Mouse (Mus musculus): ENCODE data around the gene Trpc5. TPM values are rescaled to one million over a fixed set of nuclear protein-coding genes. Genes with fewer than 3 reads are reported as not detected.

Gene Trpc5
- polyA plus RNA-seq, 1 experiment from 2014 or later: 0.51 TPM

GRCm38 (mm10) chrX:144644756-144645155 is 43.2 kb downstream of the Trpc5 start:
- Histone ChIP-seq H3K4me2 (ENCODE audit: low read length) (no peak overlapping the region), H3K36me3 (ENCODE audit: control insufficient read depth, insufficient read depth, low read length) (no peaks in the 10 kb centered on the region), H3K9ac (ENCODE audit: low read length) (no peak overlapping the region), H3K27me3 (replicated peaks; ENCODE audit: control insufficient read depth, insufficient read depth, low read length) (no peaks in the 10 kb centered on the region), H3K4me3 (ENCODE audit: low read depth, low read length) (no peak overlapping the region), H3K27ac (ENCODE audit: low read depth) (no peak overlapping the region), H3K9me3 (ENCODE audit: control insufficient read depth, low read length) (no peaks in the 10 kb centered on the region), H3K4me1 (replicated peaks; ENCODE audit: control insufficient read depth, insufficient read depth, low read length) (no peaks in the 10 kb centered on the region)
- 73% methylated on average over 3 of the region's 3 CpGs for WGBS
- no peak for DNase-seq (ENCODE audit: low spot score)
- ATAC-seq (replicated peaks; ENCODE audit: low FRiP score, low TSS enrichment, low read depth): no peak

- Histone ChIP-seq H3K9ac (ENCODE audit: low read length) (no peak overlapping the region), H3K4me1 (replicated peaks; ENCODE audit: control insufficient read depth, insufficient read depth, low read length) (no peaks in the 10 kb centered on the region), H3K27me3 (replicated peaks; ENCODE audit: control insufficient read depth, insufficient read depth, low read length) (no peaks in the 10 kb centered on the region), H3K4me2 (ENCODE audit: low read length) (no peak overlapping the region), H3K36me3 (ENCODE audit: control insufficient read depth, insufficient read depth, low read length) (no peaks in the 10 kb centered on the region), H3K4me3 (ENCODE audit: low read depth, low read length) (no peak overlapping the region), H3K27ac (ENCODE audit: low read depth) (no peak overlapping the region), H3K9me3 (ENCODE audit: control insufficient read depth, low read length) (no peaks in the 10 kb centered on the region)
- 56% methylated on average over 4 of the region's 4 CpGs for WGBS
- DNase-seq (ENCODE audit: low spot score): no peak
- no peak for ATAC-seq (replicated peaks; ENCODE audit: low FRiP score, low TSS enrichment, low read depth)
Measured at GRCm38 (mm10) chrX:144612753-144613152, 75.2 kb downstream of the Trpc5 start.

GRCm38 (mm10) chrX:144536431-144536830 is 151.5 kb downstream of the Trpc5 start:
- Histone ChIP-seq H3K4me1 (replicated peaks; ENCODE audit: control insufficient read depth, insufficient read depth, low read length) (no peaks in the 10 kb centered on the region), H3K4me2 (ENCODE audit: low read length) (no peak overlapping the region), H3K27me3 (replicated peaks; ENCODE audit: control insufficient read depth, insufficient read depth, low read length) (no peaks in the 10 kb centered on the region), H3K9ac (ENCODE audit: low read length) (no peak overlapping the region), H3K27ac (ENCODE audit: low read depth) (no peak overlapping the region), H3K36me3 (ENCODE audit: control insufficient read depth, insufficient read depth, low read length) (no peaks in the 10 kb centered on the region), H3K9me3 (ENCODE audit: control insufficient read depth, low read length) (no peaks in the 10 kb centered on the region), H3K4me3 (ENCODE audit: low read depth, low read length) (no peak overlapping the region)
- ATAC-seq (replicated peaks; ENCODE audit: low FRiP score, low TSS enrichment, low read depth) (no peak), DNase-seq (ENCODE audit: low spot score) (no peak)
- 32% methylated on average over 1 of the region's 1 CpGs for WGBS

GRCm38 (mm10) chrX:144526042-144526441 is 161.9 kb downstream of the Trpc5 start:
- Histone ChIP-seq H3K4me2 (ENCODE audit: low read length) (no peak overlapping the region), H3K27ac (ENCODE audit: low read depth) (no peak overlapping the region), H3K27me3 (replicated peaks; ENCODE audit: control insufficient read depth, insufficient read depth, low read length) (peaks cover 4% of the 10 kb centered on the region; the same call in 1 of the 2 replicates), H3K9me3 (ENCODE audit: control insufficient read depth, low read length) (no peaks in the 10 kb centered on the region), H3K4me1 (replicated peaks; ENCODE audit: control insufficient read depth, insufficient read depth, low read length) (no peaks in the 10 kb centered on the region), H3K4me3 (ENCODE audit: low read depth, low read length) (no peak overlapping the region), H3K36me3 (ENCODE audit: control insufficient read depth, insufficient read depth, low read length) (no peaks in the 10 kb centered on the region), H3K9ac (ENCODE audit: low read length) (no peak overlapping the region)
- no peak for ATAC-seq (replicated peaks; ENCODE audit: low FRiP score, low TSS enrichment, low read depth)
- WGBS: 52% methylated on average over 7 of the region's 7 CpGs
- no peak for DNase-seq (ENCODE audit: low spot score)

GRCm38 (mm10) chrX:144523239-144523638 is 164.7 kb downstream of the Trpc5 start:
- DNase-seq (ENCODE audit: low spot score) (no peak), ATAC-seq (replicated peaks; ENCODE audit: low FRiP score, low TSS enrichment, low read depth) (no peak)
- no peak overlapping the region for H3K27ac ChIP-seq (ENCODE audit: low read depth)
- H3K4me2 ChIP-seq (ENCODE audit: low read length): no peak overlapping the region
- H3K36me3 ChIP-seq (ENCODE audit: control insufficient read depth, insufficient read depth, low read length): no peaks in the 10 kb centered on the region
- peaks cover 4% of the 10 kb centered on the region; the same call in 1 of the 2 replicates for H3K27me3 ChIP-seq (replicated peaks; ENCODE audit: control insufficient read depth, insufficient read depth, low read length)
- H3K4me1 ChIP-seq (replicated peaks; ENCODE audit: control insufficient read depth, insufficient read depth, low read length): no peaks in the 10 kb centered on the region
- 87% methylated on average over 5 of the region's 5 CpGs for WGBS
- H3K9me3 ChIP-seq (ENCODE audit: control insufficient read depth, low read length): no peaks in the 10 kb centered on the region
- H3K4me3 ChIP-seq (ENCODE audit: low read depth, low read length): no peak overlapping the region
- H3K9ac ChIP-seq (ENCODE audit: low read length): no peak overlapping the region

GRCm38 (mm10) chrX:144491394-144491793 is 196.6 kb downstream of the Trpc5 start:
- Histone ChIP-seq H3K36me3 (ENCODE audit: control insufficient read depth, insufficient read depth, low read length) (no peaks in the 10 kb centered on the region), H3K27ac (ENCODE audit: low read depth) (no peak overlapping the region), H3K4me2 (ENCODE audit: low read length) (no peak overlapping the region), H3K9me3 (ENCODE audit: control insufficient read depth, low read length) (no peaks in the 10 kb centered on the region), H3K27me3 (replicated peaks; ENCODE audit: control insufficient read depth, insufficient read depth, low read length) (no peaks in the 10 kb centered on the region), H3K4me3 (ENCODE audit: low read depth, low read length) (no peak overlapping the region), H3K4me1 (replicated peaks; ENCODE audit: control insufficient read depth, insufficient read depth, low read length) (no peaks in the 10 kb centered on the region), H3K9ac (ENCODE audit: low read length) (no peak overlapping the region)
- no peak for DNase-seq (ENCODE audit: low spot score)
- ATAC-seq (replicated peaks; ENCODE audit: low FRiP score, low TSS enrichment, low read depth): no peak
- WGBS: 74% methylated on average over 1 of the region's 1 CpGs

GRCm38 (mm10) chrX:144464416-144464815 is 223.6 kb downstream of the Trpc5 start:
- H3K9me3 ChIP-seq (ENCODE audit: control insufficient read depth, low read length): no peaks in the 10 kb centered on the region
- no peak overlapping the region for H3K9ac ChIP-seq (ENCODE audit: low read length)
- H3K36me3 ChIP-seq (ENCODE audit: control insufficient read depth, insufficient read depth, low read length): no peaks in the 10 kb centered on the region
- DNase-seq (ENCODE audit: low spot score) (no peak), ATAC-seq (replicated peaks; ENCODE audit: low FRiP score, low TSS enrichment, low read depth) (no peak)
- H3K27ac ChIP-seq (ENCODE audit: low read depth): no peak overlapping the region
- 85% methylated on average over 2 of the region's 2 CpGs for WGBS
- no peak overlapping the region for H3K4me2 ChIP-seq (ENCODE audit: low read length)
- H3K4me3 ChIP-seq (ENCODE audit: low read depth, low read length): no peak overlapping the region
- no peaks in the 10 kb centered on the region for H3K4me1 ChIP-seq (replicated peaks; ENCODE audit: control insufficient read depth, insufficient read depth, low read length)
- H3K27me3 ChIP-seq (replicated peaks; ENCODE audit: control insufficient read depth, insufficient read depth, low read length): no peaks in the 10 kb centered on the region

- 83% methylated on average over 5 of the region's 5 CpGs for WGBS
Measured at GRCm38 (mm10) chrX:144456281-144456680, 231.7 kb downstream of the Trpc5 start, which contains the start of gene Trpc5os. TSS of gene Trpc5os (plus strand) at chrX:144456581.

GRCm38 (mm10) chrX:144423848-144424247 is 264.1 kb downstream of the Trpc5 start:
- no peaks in the 10 kb centered on the region for H3K27me3 ChIP-seq (replicated peaks; ENCODE audit: control insufficient read depth, insufficient read depth, low read length)
- no peak overlapping the region for H3K9ac ChIP-seq (ENCODE audit: low read length)
- no peak for DNase-seq (ENCODE audit: low spot score)
- no peaks in the 10 kb centered on the region for H3K36me3 ChIP-seq (ENCODE audit: control insufficient read depth, insufficient read depth, low read length)
- no peak overlapping the region for H3K27ac ChIP-seq (ENCODE audit: low read depth)
- H3K4me2 ChIP-seq (ENCODE audit: low read length): no peak overlapping the region
- no peaks in the 10 kb centered on the region for H3K9me3 ChIP-seq (ENCODE audit: control insufficient read depth, low read length)
- ATAC-seq (replicated peaks; ENCODE audit: low FRiP score, low TSS enrichment, low read depth): no peak
- no peaks in the 10 kb centered on the region for H3K4me1 ChIP-seq (replicated peaks; ENCODE audit: control insufficient read depth, insufficient read depth, low read length)
- H3K4me3 ChIP-seq (ENCODE audit: low read depth, low read length): no peak overlapping the region
- 80% methylated on average over 3 of the region's 3 CpGs for whole genome bisulfite sequencing

More at GRCm38 (mm10) chrX:144456281-144456680, 231.7 kb downstream of the Trpc5 start, which contains the start of gene Trpc5os:
- no peaks in the 10 kb centered on the region for H3K4me1 ChIP-seq (replicated peaks; ENCODE audit: control insufficient read depth, insufficient read depth, low read length)
- no peak for DNase-seq (ENCODE audit: low spot score)
- no peak within 1 kb of the TSS for H3K9ac ChIP-seq (ENCODE audit: low read length)
- no peaks in the 10 kb centered on the region for H3K27me3 ChIP-seq (replicated peaks; ENCODE audit: control insufficient read depth, insufficient read depth, low read length)
- no peak within 1 kb of the TSS for H3K4me3 ChIP-seq (ENCODE audit: low read depth, low read length)
- no peak within 1 kb of the TSS for H3K4me2 ChIP-seq (ENCODE audit: low read length)
- no peak for ATAC-seq (replicated peaks; ENCODE audit: low FRiP score, low TSS enrichment, low read depth)
- no peak within 1 kb of the TSS for H3K27ac ChIP-seq (ENCODE audit: low read depth)
- no peaks in the 10 kb centered on the region for H3K36me3 ChIP-seq (ENCODE audit: control insufficient read depth, insufficient read depth, low read length)
- no peaks in the 10 kb centered on the region for H3K9me3 ChIP-seq (ENCODE audit: control insufficient read depth, low read length)
